Mouse (Mus musculus): ENCODE data around the gene Tnfsf13.

DNA sequence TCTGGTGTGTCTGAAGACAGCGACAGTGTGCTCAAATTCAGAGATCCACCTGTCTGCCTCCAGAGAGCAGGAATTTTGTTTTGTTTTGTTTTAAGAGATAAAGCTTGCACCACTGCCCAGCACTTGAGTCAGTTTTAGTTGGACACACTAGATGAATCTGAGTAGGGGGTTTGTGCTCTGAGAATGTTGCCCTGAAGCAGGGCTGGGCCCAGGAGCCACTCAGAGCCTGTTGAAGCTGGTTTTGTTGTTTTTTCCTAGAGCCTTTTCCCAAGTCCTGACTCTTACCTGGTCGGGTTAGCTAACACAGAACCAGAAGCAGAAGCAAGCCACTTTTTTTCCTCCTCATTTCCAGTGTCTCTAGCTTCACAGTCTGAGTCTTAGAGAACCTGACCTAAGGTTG is 25.5 kb upstream of the Tnfsf13 start:
- TF ChIP-seq POLR2A (IDR thresholded peaks at IDR 0.05; ENCODE audit: low read depth, low read length), result no peak
- no peak for TF ChIP-seq CTCF (IDR thresholded peaks at IDR 0.05; ENCODE audit: extremely low read depth, insufficient read length, insufficient replicate concordance, low read depth, low read length)

All from small intestine, adult 2 months (tissue).